Mouse (Mus musculus): ENCODE measurements at regions not wholly inside any gene's neighbourhood (a gene's known extent, or its start where the extent isn't known, plus 50 kb on each side); places are given as distances from the start of the nearest gene placed in this dataset.
A peak's percentile ranks its signal among the peaks of the same experiment; 100 is the strongest.

DNA sequence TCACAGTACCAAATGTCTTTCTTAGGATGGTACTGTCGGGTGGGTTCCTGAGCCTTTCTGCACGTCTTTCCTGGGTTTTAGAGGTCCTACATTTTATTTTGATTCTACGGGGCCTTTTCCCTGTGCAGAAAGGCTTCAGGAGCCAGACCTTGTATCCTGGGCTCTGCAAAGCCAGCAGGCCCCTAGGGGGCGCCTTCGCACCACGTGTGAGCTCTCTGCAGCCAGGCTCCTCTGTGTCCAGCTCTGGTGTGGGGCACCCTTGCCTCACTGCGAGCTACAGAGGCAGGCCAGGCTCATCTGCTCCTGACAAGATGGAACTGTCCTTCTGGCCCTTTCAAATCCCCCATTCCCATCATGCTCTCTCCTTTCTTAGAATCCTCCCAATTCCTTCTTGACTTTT, 53.3 kb upstream of the Usp3 start:
- DNase-seq (ENCODE audit: low read depth, low spot score), result peak; percentile 69

GRCm38 (mm10) chr9:66651306-66651705, 58.4 kb upstream of the Usp3 start:
- DNase-seq (ENCODE audit: low read depth, low spot score), result no peak

DNA sequence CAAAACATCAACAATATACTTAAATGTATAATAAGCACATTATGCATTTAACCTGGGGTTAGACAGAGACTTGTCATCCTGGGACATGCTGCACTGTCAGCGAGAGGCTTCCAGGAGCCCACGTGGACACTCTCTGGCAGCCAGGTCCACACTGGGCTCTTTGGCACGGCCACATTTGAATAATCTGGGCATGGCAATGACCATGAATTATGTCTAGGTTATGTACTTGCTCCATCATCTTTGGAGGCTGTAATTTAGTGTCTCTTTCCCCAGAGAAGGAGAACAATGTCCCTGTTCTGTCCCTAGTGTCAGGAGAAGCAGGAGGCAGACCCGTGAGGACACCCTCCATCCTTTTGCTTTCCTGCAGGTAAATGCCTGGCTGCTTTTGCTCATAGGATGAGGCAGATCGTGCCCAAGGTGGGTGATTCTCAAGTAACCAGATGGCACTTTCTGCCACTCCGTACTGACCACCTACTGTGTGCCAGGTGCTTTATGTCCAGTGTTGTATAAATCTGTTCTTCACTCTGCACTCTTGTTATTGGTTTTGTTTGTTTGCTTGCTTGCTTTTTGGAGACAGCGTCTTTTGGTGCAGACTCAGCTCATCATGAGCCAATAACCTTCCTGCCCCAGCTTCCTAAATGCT, 56.2 kb upstream of the Car12 start:
- no peak for DNase-seq (ENCODE audit: low read depth, low spot score)

- DNase-seq (ENCODE audit: low read depth, low spot score), result no peak
These were observed 54.7 kb upstream of the Car12 start for GRCm38 (mm10) chr9:66658707-66659242.

DNA sequence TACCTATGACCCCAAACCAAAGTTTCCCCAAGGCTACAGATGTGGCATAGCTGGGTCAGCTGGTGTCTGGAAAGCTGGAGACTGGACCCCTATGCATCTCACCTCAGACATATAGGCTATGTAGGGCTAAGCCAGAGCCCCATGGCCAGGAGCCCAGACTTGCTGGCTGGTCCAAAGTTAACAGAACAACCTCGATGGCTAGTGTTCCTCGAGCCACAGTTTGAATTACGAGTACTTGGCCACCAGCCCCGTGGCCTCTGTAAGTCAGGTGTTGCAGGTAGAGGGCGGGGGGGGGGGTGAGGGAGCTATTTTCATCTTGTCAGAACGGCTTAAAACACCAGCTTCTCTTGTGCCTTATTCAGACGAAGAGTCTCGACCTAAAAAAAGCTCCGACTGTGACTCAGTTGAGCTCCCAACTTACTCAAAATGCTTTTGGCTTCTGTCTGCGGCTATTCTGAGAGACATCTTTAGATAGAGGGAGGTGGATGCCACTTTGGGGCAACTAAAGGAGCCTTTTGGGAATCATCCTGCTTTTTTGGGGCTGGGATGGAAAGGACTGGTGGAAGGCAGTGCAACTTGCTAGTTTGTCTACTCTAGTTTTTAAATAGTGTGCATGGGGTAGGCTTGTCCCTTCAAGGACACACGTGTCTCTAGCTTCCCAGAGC, 53.6 kb upstream of the Car12 start:
- DNase-seq (ENCODE audit: low read depth, low spot score), result no peak

DNA sequence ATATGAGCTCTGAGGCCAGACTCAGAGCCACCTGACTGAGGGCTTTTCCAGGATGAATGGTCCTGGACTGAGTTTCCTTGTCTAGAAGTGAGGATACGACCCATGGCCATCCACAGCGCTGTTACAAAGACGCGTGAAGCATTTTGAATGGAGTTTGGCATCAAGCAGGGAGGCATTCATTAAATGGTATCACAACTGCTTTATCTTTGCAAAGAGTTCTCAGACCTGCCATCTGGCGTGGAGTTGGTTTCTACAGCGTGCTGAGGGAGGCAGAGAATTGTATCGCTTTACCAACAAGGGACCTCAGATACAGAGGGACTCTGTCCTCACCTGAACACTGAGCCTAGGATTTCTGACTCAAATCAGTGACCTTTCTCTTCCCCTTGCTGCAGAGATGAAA, 51.9 kb upstream of the Car12 start:
- no peak for DNase-seq (ENCODE audit: low read depth, low spot score)

DNA sequence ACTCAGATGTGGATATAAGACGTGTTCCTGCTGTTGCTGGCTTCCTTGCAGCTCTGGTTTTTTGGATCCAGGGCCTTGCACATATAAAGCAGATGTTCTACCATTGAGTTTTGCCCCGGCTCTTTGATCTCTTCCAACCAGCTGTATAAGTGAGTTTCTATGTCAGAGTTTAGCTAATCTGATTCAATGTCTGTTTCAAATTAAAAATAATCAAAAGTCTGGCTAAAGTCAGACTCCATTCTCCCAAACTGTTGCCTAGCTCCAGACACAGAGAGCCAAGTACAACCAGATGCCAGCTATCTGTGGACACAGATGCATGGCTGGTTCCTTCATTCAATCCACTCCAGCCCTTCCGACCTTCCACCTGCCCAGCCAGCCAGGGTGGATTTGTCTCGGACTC, 51.0 kb upstream of the Car12 start:
- no peak for DNase-seq (ENCODE audit: low read depth, low spot score)

Measured in CD4-positive helper T cell, adult 2 months (primary cell).